Mouse (Mus musculus) embryo, embryonic 10 days (tissue): ENCODE data around the gene Mustn1.

Experiments
- DNase-seq: peaks from one replicate; pipeline ENCODE4 v3.0.0-alpha.2; 2015; ENCODE audit warnings: low spot score

Mustn1 gene

GRCm38 (mm10) chr14:30878958-30879571 is at the start of gene Mustn1:
Gene Mustn1, plus strand, starts transcription at chr14:30879200.
- DNase-seq, result no peak

DNA sequence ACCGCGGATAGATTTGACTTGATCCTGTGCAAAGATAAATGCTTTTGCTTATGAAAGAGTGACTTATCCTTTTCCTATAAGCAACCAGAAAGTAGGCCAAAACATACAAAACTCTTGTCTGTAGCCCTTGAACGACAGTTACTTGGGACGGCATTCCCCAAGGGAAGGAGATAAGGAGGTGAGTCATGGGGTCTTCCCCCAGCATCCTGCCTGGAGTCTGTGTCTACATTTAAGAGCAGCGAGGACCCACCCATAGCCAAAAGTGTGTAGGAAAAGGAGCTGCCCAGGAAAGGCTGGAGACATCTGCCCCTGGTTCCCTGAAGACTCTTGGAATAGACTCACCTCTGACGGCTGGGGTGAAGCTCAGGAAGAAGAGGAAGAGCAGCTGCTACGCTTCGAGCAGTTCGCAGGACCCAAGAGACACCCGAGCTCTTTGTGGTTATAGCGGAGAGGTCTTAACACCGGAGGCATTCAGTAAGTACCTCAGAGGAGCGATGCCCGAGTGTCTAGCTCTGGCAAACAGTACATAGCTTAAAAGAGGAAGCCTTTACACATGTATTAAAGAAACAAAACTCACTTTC is 41.5 kb upstream of the Mustn1 start:
- no peak for DNase-seq

GRCm38 (mm10) chr14:30843701-30844100 is 35.3 kb upstream of the Mustn1 start:
- DNase-seq, result no peak

DNA sequence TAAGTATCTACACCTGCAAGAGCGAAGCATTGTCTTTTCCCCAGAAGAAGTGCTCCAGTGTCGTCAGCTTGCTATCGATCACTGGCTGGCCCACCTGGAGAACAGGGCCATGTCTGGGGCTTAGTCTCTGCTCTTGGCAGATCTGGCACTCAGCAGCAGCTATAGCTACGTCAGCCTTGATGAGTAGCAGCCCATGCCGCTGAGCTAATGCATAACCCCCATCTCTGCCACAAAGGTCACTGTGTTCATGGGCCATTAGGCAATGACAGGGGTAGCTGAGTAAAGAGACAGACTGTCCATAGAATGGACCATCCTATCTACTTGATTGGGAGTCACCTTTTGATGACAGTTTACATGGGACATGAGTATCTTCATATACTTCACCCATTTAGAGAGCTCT is 28.5 kb upstream of the Mustn1 start:
- no peak for DNase-seq

DNA sequence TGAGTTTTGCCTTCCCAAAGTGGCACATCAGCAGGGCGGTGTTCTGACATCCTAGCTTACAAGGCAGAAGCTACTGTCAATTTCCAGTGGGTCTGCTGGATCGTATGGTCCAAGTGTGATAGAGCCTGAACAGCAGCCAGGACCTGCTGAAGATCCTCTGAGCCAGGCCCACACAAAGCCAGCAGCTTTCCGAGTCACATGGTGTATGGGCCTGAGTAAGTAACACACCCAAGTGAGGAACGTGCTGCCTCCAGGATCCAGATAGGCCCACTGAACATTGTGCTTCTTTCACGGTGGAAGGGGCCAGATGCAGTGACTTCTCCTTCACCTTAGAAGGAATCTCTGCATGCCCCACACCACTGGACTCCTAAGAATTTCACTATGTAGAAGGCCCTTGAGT is 26.7 kb upstream of the Mustn1 start:
- DNase-seq, result no peak

DNA sequence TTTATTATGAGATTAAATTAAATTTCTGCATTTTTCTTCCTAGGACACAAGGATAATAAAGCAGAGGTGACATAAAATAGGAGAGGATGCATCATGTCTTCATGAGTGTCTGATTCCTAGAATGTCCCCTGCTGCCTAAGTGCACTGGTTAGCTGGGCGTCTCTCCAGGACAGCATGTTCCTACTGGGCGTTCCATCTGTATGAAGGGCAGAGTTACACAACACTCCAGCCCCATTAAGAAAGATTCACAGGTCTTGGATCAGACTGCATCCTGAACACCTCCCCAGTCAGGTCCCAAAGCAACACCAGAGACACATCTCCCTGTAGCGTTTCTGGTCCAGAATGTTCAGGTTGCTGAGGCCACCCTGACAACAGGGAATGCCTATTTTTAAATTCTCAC is 23.7 kb upstream of the Mustn1 start:
- no peak for DNase-seq

DNA sequence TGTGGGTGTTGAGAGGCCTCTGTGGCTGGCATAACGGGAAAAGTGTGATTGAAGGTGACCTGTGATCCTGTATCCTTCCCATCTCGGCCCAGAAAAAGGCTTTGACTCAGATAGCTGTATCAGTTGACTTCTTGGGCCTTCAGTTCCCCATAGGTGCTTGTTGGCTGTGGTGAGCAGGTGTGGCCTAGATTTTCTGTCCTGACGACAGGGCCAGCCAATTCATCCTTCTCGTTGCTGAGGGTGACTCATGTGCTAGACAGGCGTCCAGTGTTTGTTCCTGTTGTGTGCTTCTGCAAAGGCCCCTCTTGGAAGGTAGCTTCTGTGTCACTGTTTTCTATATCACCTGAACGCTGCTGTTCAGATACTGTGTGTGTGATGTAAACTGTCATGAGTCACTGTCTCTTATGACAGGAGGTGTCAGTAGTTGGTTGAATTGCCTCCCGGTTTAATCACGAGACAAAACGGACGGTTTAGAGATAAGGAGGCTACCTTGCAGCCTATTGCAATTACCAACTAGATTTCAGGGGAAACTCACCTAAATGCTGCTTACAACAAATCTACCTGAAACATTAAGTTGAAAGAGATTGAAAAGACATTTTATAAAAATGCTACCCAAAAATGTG is 22.0 kb upstream of the Mustn1 start:
- no peak for DNase-seq

DNA sequence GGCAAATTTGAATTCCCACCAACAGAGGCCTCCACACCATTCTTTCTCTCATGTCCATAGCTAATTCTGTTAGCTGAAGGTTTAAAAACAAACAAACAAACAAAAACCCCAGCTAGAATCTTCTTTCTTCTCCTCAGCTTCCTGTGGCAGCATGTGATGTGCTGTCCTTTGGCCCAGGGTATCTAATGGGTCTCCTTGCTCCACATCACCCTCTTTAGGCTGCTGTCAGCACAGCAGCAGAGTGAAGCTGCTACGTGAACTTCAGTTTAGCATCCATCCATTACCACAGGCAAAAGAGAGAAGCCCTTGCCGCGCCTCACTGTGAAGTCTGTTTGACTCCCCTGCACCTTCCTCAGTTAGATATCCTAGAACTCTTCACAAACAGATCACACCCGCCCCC is 21.0 kb upstream of the Mustn1 start:
- no peak for DNase-seq

DNA sequence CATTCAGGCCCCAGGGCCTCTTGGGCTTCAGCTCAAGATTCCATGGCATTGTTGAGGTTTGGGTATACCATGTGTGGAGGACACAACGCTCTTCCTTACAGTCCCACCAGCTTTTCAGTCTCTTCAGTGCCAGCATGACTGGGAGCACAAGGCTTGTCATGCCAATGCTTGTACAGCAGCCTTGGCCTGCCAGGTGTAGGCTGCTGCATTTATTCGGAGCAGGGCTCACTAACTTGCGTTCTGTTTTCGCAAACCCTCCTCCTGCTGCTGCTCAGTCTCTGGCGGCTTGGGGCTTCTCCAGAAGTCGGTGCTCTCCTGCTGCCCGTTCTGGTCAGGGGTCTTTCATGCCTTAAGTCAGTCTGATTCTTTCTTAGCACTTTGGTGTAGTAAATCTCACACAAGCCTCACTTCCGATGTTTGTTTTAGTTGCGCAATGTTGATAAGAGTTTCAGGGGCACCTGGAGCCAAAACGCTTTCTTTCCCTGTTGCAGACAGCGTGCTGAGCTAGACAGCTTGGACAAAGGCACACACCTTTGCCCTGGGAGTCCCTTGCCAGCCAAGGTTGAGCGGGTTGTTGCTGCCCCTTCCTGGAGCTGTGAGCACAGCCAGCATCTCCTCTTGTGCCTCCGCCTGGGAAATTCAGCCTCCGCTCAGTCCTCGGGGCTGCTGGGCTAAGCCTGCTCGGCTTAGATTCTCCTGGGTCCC is 17.4 kb upstream of the Mustn1 start:
- DNase-seq, result no peak

DNA sequence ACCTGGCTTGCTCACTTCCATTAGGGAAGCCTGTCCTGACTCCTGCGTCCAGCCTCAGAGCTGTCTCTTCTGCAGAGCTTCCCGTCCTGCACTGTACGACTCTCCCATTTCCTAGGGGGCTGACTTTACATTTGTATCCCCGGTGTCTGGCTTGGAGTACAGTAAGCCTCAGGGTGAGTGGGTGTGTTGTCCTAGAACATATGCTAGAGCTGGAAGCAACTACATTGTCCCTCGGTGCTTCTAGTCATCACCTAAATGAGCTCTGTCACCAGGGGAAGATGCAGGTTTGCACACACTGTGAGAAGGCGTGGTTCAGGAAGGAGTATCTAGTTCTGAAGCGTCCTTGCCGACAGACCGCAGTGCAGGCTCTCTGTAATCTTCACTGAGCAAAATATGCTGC is 16.6 kb upstream of the Mustn1 start:
- DNase-seq, result no peak

DNA sequence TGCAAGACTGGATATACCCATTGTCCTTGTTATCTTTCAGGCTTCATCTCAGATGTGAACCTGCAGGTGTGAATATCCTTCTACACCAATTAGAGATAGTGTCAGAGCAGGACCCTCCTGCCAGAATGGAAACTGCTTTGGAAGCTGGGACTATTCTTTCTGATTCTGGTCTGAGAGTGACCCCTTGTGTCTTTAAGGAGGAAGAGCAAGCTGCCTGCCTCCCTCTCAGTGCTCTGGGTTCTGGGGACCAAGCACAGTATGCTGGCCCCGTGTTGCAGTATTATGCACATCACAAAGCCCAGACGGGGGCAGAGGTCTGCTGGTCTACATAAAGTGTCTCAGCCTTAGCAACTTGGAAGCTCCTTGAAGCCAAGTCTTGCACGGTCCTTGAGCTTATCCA is 13.7 kb upstream of the Mustn1 start:
- peak; percentile 35 for DNase-seq

- DNase-seq, result peak; percentile 90
Observed at GRCm38 (mm10) chr14:30867042-30867441, 12.0 kb upstream of the Mustn1 start.

- DNase-seq, result no peak
Observed at GRCm38 (mm10) chr14:30868826-30869225, 10.2 kb upstream of the Mustn1 start.

GRCm38 (mm10) chr14:30869391-30869801 is 9.6 kb upstream of the Mustn1 start:
- DNase-seq, result no peak

- DNase-seq, result no peak
Observed at GRCm38 (mm10) chr14:30870206-30871147, 8.5 kb upstream of the Mustn1 start.

DNA sequence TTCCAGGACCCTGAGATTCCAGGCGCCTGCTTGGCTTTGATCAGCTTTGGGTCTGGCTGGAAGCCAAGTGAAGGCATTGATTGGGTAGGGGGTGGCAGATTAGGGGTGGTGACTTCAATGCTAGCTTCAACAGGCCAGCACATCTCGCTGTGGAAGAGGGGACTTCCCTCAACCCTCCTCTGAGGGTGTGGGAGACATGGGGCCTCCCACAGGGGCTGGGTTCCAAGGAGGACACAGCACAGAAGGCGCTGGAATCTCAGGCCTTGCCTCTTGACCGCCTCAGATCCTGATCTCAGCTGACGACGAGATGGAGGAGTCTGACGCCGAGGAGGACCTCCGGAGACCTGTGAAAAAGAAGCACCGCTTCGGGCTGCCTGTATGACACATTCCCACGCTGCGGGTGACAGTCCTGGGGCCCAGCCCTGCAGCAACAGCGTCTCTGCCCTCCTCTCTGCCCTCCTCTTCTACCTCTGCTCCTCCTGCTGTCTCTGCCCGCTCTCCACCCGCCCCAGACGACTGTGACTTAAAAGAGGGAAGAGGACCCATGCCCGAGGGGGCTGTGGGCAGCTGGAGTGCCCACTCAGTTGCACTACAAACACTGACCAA is 4.8 kb upstream of the Mustn1 start:
- DNase-seq, result no peak

GRCm38 (mm10) chr14:30875130-30875865 is 3.7 kb upstream of the Mustn1 start:
- DNase-seq, result no peak

DNA sequence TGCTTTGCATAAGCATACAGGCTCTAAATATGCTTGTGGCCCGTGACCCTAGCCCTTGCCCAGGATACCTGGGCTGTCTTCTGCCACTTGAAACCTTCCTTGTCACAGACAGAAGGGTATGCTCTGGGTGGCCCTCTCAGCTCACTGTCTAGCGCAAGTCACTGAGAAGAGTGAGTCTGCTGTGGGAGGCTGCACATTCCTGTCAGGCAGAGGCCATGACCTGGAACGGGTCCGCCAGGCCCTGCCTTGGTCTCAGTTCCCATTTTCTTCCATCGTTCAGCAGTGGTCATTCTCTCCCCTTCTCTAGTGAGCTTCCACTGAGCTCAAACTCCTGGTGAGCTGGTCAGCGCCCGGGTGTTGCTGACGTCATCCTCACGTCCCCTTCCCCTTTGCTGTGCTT is 3.0 kb upstream of the Mustn1 start:
- DNase-seq, result no peak

GRCm38 (mm10) chr14:30876451-30876850 is 2.5 kb upstream of the Mustn1 start:
- no peak for DNase-seq

GRCm38 (mm10) chr14:30877827-30878226 is 1.2 kb upstream of the Mustn1 start:
- DNase-seq, result no peak

DNA sequence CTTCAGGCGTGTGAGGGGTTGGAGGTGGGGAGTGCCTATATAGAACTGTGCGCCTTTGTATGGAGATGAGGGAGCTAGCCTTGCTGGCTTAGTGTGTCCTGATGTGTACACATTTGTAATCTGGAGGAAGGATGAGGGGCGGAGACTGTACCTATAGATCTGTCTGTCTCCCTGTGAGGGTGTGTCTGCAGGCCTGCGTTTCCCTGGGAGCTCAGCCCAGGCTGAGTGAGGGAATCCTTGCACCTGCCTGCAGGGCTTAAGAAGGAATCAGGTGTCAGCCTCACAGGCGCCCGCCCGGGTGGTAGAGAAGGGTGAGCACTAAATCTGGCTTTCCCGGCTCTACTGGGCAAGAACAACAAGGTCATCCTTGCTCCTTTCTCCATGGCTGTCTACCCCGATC is 794 bp downstream of the Mustn1 start:
- DNase-seq, result no peak
